In the genomic region with DNA sequence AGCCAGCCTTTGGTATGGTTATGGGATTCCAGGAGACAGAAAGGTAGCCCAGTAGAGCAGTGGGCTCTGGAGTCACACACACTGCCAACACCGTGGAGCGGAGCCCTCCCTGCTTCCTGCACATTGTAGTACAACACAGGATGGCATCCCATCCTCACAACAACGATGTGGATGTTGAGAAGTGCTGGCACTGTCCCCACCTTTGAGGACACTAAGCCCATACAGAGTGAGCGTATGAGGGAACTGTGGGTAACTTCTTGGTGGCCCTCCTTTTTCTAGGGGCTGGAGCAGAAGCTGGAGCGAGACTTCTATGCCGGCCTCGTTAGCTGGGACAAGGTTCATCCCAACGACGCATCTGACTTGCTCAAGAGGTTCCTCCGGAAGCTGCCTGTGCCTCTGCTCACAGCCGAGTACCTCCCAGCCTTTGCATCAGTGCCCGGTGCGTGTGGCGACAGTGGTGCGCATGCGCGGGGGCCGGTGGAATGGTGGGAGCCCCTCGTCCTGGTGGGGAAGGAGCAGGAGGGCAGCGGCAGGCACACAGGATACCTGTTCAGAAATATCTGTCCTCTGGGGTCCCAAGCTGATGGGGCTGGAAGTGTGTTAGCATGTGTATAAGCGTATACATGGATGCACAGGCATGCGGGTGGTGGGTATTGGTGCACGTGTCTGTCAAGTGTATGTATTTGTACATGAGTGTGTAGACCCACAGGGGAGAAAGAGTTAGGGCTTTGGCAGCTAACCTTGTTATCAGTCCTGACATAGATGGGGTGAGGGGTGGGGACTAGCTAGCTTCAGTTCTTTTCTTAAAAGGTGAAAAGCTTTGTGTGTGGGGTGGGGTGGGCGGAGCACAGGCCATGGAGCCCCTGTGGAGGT, we compare ENCODE assay signal across 9 mouse cellular contexts. TPM values are rescaled to one million over a fixed set of nuclear protein-coding genes. Genes with fewer than 3 reads are reported as not detected.
DNase-seq lines count a peak whose midpoint lies in the region; ATAC-seq lines count a peak whose summit lies in the region.
"Had no signal": no experiment of that assay in that cellular context is flagged by ENCODE, and none has a peak within 500 bp of the region (broad histone marks: within the 10 kb centered on the region; RNA-seq: fewer than 3 reads in every experiment).

No protein-coding gene starts in this region.

- H3K27me3 ChIP-seq in kidney, embryonic 14.5 days (ENCODE audit: control insufficient read depth, insufficient read depth, low read length): no peaks in the 10 kb centered on the region
- no peaks in the 10 kb centered on the region for H3K27me3 ChIP-seq in embryonic facial prominence, embryonic 11.5 days (ENCODE audit: control insufficient read depth, insufficient read depth, low read length)
- H3K27me3 ChIP-seq in limb, embryonic 10.5 days (ENCODE audit: low read depth, poor library complexity, severe bottlenecking): peaks cover 14% of the 10 kb centered on the region; the same call in 1 of the 2 replicates
- peaks cover 3% of the 10 kb centered on the region; the same call in 1 of the 2 replicates for H3K27me3 ChIP-seq in neural tube, embryonic 13.5 days

- DNase-seq in kidney, postnatal 14 days: no peak
- peak; percentile 37 for DNase-seq in embryonic facial prominence, embryonic 11.5 days (ENCODE audit: low spot score)
- peak; percentile 58 for DNase-seq in limb, embryonic 10.5 days (ENCODE audit: low spot score)
- DNase-seq in natural killer cell, adult 2 months (ENCODE audit: low spot score in 2 of 2): no peak
- DNase-seq in right cerebral cortex, postnatal 14 days: no peak
- DNase-seq in gastrocnemius, postnatal 36 days: no peak

- 59% methylated on average over 24 of the region's 24 CpGs for WGBS in kidney, embryonic 14.5 days
- 57% methylated on average over 24 of the region's 24 CpGs for WGBS in embryonic facial prominence, embryonic 11.5 days
- 58% methylated on average over 24 of the region's 24 CpGs for WGBS in limb, embryonic 10.5 days
- WGBS in neural tube, embryonic 13.5 days: 57% methylated on average over 24 of the region's 24 CpGs

- peak overlapping the region; percentile 23 for H3K4me2 ChIP-seq in kidney, embryonic 14.5 days (replicated peaks; ENCODE audit: low read depth, low read length)
- no peak overlapping the region for H3K4me2 ChIP-seq in embryonic facial prominence, embryonic 11.5 days (ENCODE audit: low read depth, low read length)
- peak overlapping the region; percentile 47 for H3K4me2 ChIP-seq in neural tube, embryonic 13.5 days

- H3K4me1 ChIP-seq in kidney, embryonic 14.5 days (ENCODE audit: control insufficient read depth, insufficient read depth, low read length): no peaks in the 10 kb centered on the region
- no peaks in the 10 kb centered on the region for H3K4me1 ChIP-seq in embryonic facial prominence, embryonic 11.5 days (ENCODE audit: control insufficient read depth, insufficient read depth, low read length)
- peaks cover 7% of the 10 kb centered on the region; the same call in 1 of the 2 replicates for H3K4me1 ChIP-seq in limb, embryonic 10.5 days
- 0 out of 2 replicates have a peak, but pooled peaks cover 4% of the 10 kb centered on the region for H3K4me1 ChIP-seq in neural tube, embryonic 13.5 days (replicated peaks)

- ATAC-seq in kidney, embryonic 14.5 days (ENCODE audit: low FRiP score, low TSS enrichment): no peak
- 0 out of 2 replicates have a peak, but pooled peaks have one; percentile 14 for ATAC-seq in embryonic facial prominence, embryonic 11.5 days (replicated peaks; ENCODE audit: insufficient number of reproducible peaks, low FRiP score, low TSS enrichment, low read depth)
- peak; percentile 77; the same call in 1 of the 2 replicates for ATAC-seq in neural tube, embryonic 13.5 days (ENCODE audit: low read depth)

- no peaks in the 10 kb centered on the region for H3K9me3 ChIP-seq in kidney, embryonic 14.5 days (ENCODE audit: control insufficient read depth, low read length)
- no peaks in the 10 kb centered on the region for H3K9me3 ChIP-seq in embryonic facial prominence, embryonic 11.5 days (replicated peaks; ENCODE audit: control insufficient read depth, low read length)
- no peaks in the 10 kb centered on the region for H3K9me3 ChIP-seq in limb, embryonic 10.5 days (replicated peaks)
- no peaks in the 10 kb centered on the region for H3K9me3 ChIP-seq in neural tube, embryonic 13.5 days

- intact Hi-C loops in gastrocnemius, postnatal 36 days (cut with DNase I): loop anchor here (10.0 kb wide), 1 partner anchor 325 kb away; no protein-coding TSS in a partner anchor

- H3K27ac ChIP-seq in kidney, embryonic 14.5 days (ENCODE audit: low read depth, low read length): no peak overlapping the region
- no peak overlapping the region for H3K27ac ChIP-seq in embryonic facial prominence, embryonic 11.5 days (replicated peaks; ENCODE audit: low read depth, low read length)
- peak overlapping the region; percentile 46; the same call in 1 of the 2 replicates for H3K27ac ChIP-seq in limb, embryonic 10.5 days
- H3K27ac ChIP-seq in neural tube, embryonic 13.5 days (replicated peaks): no peak overlapping the region

- H3K9ac ChIP-seq in kidney, embryonic 14.5 days (ENCODE audit: low read depth, low read length): no peak overlapping the region
- no peak overlapping the region for H3K9ac ChIP-seq in embryonic facial prominence, embryonic 11.5 days (replicated peaks; ENCODE audit: low read length)
- H3K9ac ChIP-seq in neural tube, embryonic 13.5 days: peak overlapping the region; percentile 45; the same call in 1 of the 2 replicates

- H3K4me3 ChIP-seq in kidney, embryonic 14.5 days (ENCODE audit: low read length): no peak overlapping the region
- H3K4me3 ChIP-seq in embryonic facial prominence, embryonic 11.5 days (ENCODE audit: low read depth, low read length): no peak overlapping the region
- H3K4me3 ChIP-seq in limb, embryonic 10.5 days: peak overlapping the region; percentile 34
- H3K4me3 ChIP-seq in neural tube, embryonic 13.5 days: peak overlapping the region; percentile 17

- no peaks in the 10 kb centered on the region for H3K36me3 ChIP-seq in kidney, embryonic 14.5 days (ENCODE audit: control insufficient read depth, insufficient read depth, low read length)
- no peaks in the 10 kb centered on the region for H3K36me3 ChIP-seq in embryonic facial prominence, embryonic 11.5 days (replicated peaks; ENCODE audit: control insufficient read depth, insufficient read depth, low read depth, low read length)
- H3K36me3 ChIP-seq in limb, embryonic 10.5 days: no peaks in the 10 kb centered on the region
- H3K36me3 ChIP-seq in neural tube, embryonic 13.5 days: no peaks in the 10 kb centered on the region

RNA-seq across cellular contexts. Expression of gene Arhgap40, which starts 27.1 kb away (rescaled TPM):
- 0.24 TPM in 1 of 2 replicates, not detected in the other for polyA plus RNA-seq in kidney, embryonic 14.5 days (2014; fragmentation: Nextera tagmentation; extraction: Ambion mirVana)
- polyA plus RNA-seq in embryonic facial prominence, embryonic 11.5 days (2014; fragmentation: Nextera tagmentation; extraction: Ambion mirVana): 0.24 and 0.55 TPM in 2 replicates
- 0.16 TPM in 1 of 2 replicates, not detected in the other for polyA plus RNA-seq in limb, embryonic 10.5 days (2016; fragmentation: Nextera tagmentation; extraction: Ambion mirVana)
- 0.92 and 1.4 TPM in 2 replicates for polyA plus RNA-seq in neural tube, embryonic 13.5 days (2015; fragmentation: Nextera tagmentation; extraction: Ambion mirVana)
- total RNA-seq in gastrocnemius, postnatal 36 days (2021): not detected

RNA-seq across cellular contexts. Expression of gene Adig, which starts 37.3 kb away (rescaled TPM):
- polyA plus RNA-seq in kidney, embryonic 14.5 days (2014; fragmentation: Nextera tagmentation; extraction: Ambion mirVana): not detected in 2 replicates
- not detected in 2 replicates for polyA plus RNA-seq in embryonic facial prominence, embryonic 11.5 days (2014; fragmentation: Nextera tagmentation; extraction: Ambion mirVana)
- polyA plus RNA-seq in limb, embryonic 10.5 days (2016; fragmentation: Nextera tagmentation; extraction: Ambion mirVana): 0.35 TPM in 1 of 2 replicates, not detected in the other
- polyA plus RNA-seq in neural tube, embryonic 13.5 days (2015; fragmentation: Nextera tagmentation; extraction: Ambion mirVana): not detected in 2 replicates
- 1 to 10 TPM; 2.7 to 3.4 TPM for total RNA-seq in gastrocnemius, postnatal 36 days (2021)
- polyA plus RNA-seq: frontal cortex, adult 2 months had no signal

Comparison
In these comparisons a context has a peak if more than half of its experiments do, and no peak if none do; other contexts are left out.
1. H3K4me3 ChIP-seq: peak in limb, embryonic 10.5 days (single experiment) and neural tube, embryonic 13.5 days (single experiment); none in kidney, embryonic 14.5 days (single experiment) and embryonic facial prominence, embryonic 11.5 days (single experiment).
2. DNase-seq: peak in embryonic facial prominence, embryonic 11.5 days (single experiment) and limb, embryonic 10.5 days (single experiment); none in kidney, postnatal 14 days (single experiment), natural killer cell, adult 2 months (0 of 2), right cerebral cortex, postnatal 14 days (single experiment) and gastrocnemius, postnatal 36 days (0 of 2).